Mouse (Mus musculus) brain, embryonic 14.5 days (tissue): ENCODE measurements at regions not wholly inside any gene's neighbourhood (a gene's known extent, or its start where the extent isn't known, plus 50 kb on each side); places are given as distances from the start of the nearest gene placed in this dataset.

Source experiments
- CTCF ChIP-seq: fragments of 200-500 bp; IDR thresholded peaks from 2 replicates; pipeline ENCODE4 v1.5.1; 2012; ENCODE audit warnings: inconsistent platforms, mild to moderate bottlenecking, moderate library complexity, borderline replicate concordance; ENCODE audit not compliant: insufficient read depth, insufficient read length; ENCODE audit errors: extremely low read depth
- POLR2A ChIP-seq: fragments of 200-500 bp; IDR thresholded peaks from 2 replicates; pipeline ENCODE4 v1.6.1; 2012; ENCODE audit warnings: mild to moderate bottlenecking, inconsistent platforms, borderline replicate concordance; ENCODE audit not compliant: poor library complexity, insufficient read depth, insufficient read length, severe bottlenecking; ENCODE audit errors: extremely low read depth

- TF ChIP-seq POLR2A (no peak), CTCF (no peak)
Measured at GRCm38 (mm10) chr2:9604984-9605383, 276.1 kb upstream of the 4930412O13Rik start.
